Mouse (Mus musculus) lung, embryonic 16.5 days (tissue): ENCODE measurements at regions not wholly inside any gene's neighbourhood (a gene's known extent, or its start where the extent isn't known, plus 50 kb on each side); places are given as distances from the start of the nearest gene placed in this dataset.

ENCODE experiments used
- ATAC-seq: fragments of 200-750 bp; cut with Nextera tagmentation; 2 replicates; pipeline ENCODE4 v1.8.0; 2017; ENCODE audit warnings: low read depth, mild to moderate bottlenecking, moderate library complexity
- H3K27ac ChIP-seq: fragments of 300-500 bp; sonication (generic); 2 replicates; pipeline ENCODE4 v1.5.1; 2014; ENCODE audit warnings: mild to moderate bottlenecking, control low read depth, low read length
- H3K27me3 ChIP-seq: fragments of 300-500 bp; sonication (generic); 2 replicates; pipeline ENCODE4 v1.6.1; 2014; ENCODE audit warnings: low read depth, low read length, mixed read lengths; ENCODE audit not compliant: control insufficient read depth, insufficient read depth
- H3K36me3 ChIP-seq: fragments of 300-500 bp; sonication (generic); 2 replicates; pipeline ENCODE4 v1.6.1; 2014; ENCODE audit warnings: low read length; ENCODE audit not compliant: control insufficient read depth, insufficient read depth
- H3K4me1 ChIP-seq: fragments of 300-500 bp; sonication (generic); replicated peaks from 2 replicates; pipeline ENCODE4 v1.6.1; 2014; ENCODE audit warnings: low read length, mixed read lengths; ENCODE audit not compliant: control insufficient read depth, insufficient read depth
- H3K4me2 ChIP-seq: fragments of 300-500 bp; sonication (generic); 2 replicates; pipeline ENCODE4 v1.6.1; 2014; ENCODE audit warnings: low read depth, low read length, control low read depth
- H3K4me3 ChIP-seq: fragments of 300-500 bp; sonication (generic); 2 replicates; pipeline ENCODE4 v1.5.1; 2014; ENCODE audit warnings: mild to moderate bottlenecking, low read length, control low read depth
- H3K9ac ChIP-seq: fragments of 300-500 bp; sonication (generic); 2 replicates; pipeline ENCODE4 v1.6.1; 2014; ENCODE audit warnings: low read length, control low read depth
- H3K9me3 ChIP-seq: fragments of 300-500 bp; sonication (generic); 2 replicates; pipeline ENCODE4 v1.6.1; 2016; ENCODE audit warnings: low read length; ENCODE audit not compliant: control insufficient read depth
- WGBS: fragments of 180-500 bp; shearing (Covaris S2); extraction: QIAGEN DNeasy Blood & Tissue Kit; methylation state at CpG from one replicate; pipeline ENCODE4 v1.1.7; 2014; 5-methylcytosine and 5-hydroxymethylcytosine counted together

DNA sequence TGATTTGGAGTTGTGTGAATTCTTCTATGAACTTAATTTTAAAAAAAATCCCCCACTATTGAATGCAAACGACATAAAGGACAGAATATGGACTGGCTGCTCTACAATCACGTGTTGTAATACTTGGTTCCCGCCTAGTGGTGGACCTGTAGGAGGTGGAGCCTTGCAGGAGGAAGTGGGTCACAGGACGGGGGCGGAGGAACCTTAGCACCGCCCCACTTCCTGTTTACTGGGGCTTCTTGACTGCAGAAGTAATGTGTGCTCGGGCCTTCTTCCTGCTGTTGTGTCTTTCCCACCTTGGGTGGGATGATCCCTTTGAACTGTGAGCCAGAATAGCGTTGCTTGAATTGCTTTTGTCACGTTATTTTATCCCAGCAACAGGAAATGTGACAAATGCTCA, 52.2 kb upstream of the Tmem108 start:
- 80% methylated on average over 9 of the region's 9 CpGs for WGBS
- H3K9me3 ChIP-seq: peaks cover 2% of the 10 kb centered on the region; the same call in 1 of the 2 replicates
- H3K4me1 ChIP-seq: no peaks in the 10 kb centered on the region
- H3K36me3 ChIP-seq: no peaks in the 10 kb centered on the region
- H3K9ac ChIP-seq: no peak overlapping the region
- H3K27ac ChIP-seq: no peak overlapping the region
- ATAC-seq: no peak
- no peak overlapping the region for H3K4me3 ChIP-seq
- H3K4me2 ChIP-seq: no peak overlapping the region
- no peaks in the 10 kb centered on the region for H3K27me3 ChIP-seq

DNA sequence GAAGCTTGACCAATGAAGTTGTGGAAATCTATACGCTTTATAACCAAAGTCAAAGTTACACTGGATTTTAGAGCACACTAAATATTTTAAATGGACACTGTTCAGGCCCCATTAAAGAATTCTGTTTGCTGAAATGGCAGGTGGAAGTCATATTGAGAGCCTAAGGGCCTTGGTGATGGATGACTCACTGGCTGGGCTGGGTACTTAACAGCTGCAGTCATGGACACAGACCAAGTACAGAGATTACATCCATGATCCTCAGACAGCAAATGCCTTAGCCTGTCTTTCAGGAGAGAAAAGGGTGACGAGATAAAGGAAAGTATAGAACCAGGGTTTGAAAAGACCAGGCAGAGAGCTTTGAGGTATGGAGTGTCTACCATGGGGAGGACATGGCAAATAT, 57.4 kb upstream of the Tmem108 start:
- no peaks in the 10 kb centered on the region for H3K27me3 ChIP-seq
- no peaks in the 10 kb centered on the region for H3K9me3 ChIP-seq
- H3K4me1 ChIP-seq: no peaks in the 10 kb centered on the region
- no peak overlapping the region for H3K4me2 ChIP-seq
- no peak overlapping the region for H3K9ac ChIP-seq
- no peaks in the 10 kb centered on the region for H3K36me3 ChIP-seq
- no peak overlapping the region for H3K4me3 ChIP-seq
- 81% methylated on average over 2 of the region's 2 CpGs for WGBS
- H3K27ac ChIP-seq: no peak overlapping the region
- ATAC-seq: no peak

GRCm38 (mm10) chr9:103821632-103822031, 60.0 kb upstream of the Tmem108 start:
- WGBS: 75% methylated on average over 3 of the region's 3 CpGs
- ATAC-seq: no peak
- no peaks in the 10 kb centered on the region for H3K27me3 ChIP-seq
- no peak overlapping the region for H3K27ac ChIP-seq
- H3K4me1 ChIP-seq: no peaks in the 10 kb centered on the region
- H3K4me2 ChIP-seq: no peak overlapping the region
- H3K36me3 ChIP-seq: no peaks in the 10 kb centered on the region
- H3K9ac ChIP-seq: no peak overlapping the region
- no peaks in the 10 kb centered on the region for H3K9me3 ChIP-seq
- no peak overlapping the region for H3K4me3 ChIP-seq

- no peak overlapping the region for H3K4me2 ChIP-seq
- H3K36me3 ChIP-seq: no peaks in the 10 kb centered on the region
- H3K27ac ChIP-seq: no peak overlapping the region
- H3K9ac ChIP-seq: no peak overlapping the region
- no peak for ATAC-seq
- no peak overlapping the region for H3K4me3 ChIP-seq
- no peaks in the 10 kb centered on the region for H3K27me3 ChIP-seq
- WGBS: 58% methylated on average over 3 of the region's 3 CpGs
- H3K4me1 ChIP-seq: no peaks in the 10 kb centered on the region
- no peaks in the 10 kb centered on the region for H3K9me3 ChIP-seq
Observed at GRCm38 (mm10) chr9:103823491-103823890, 61.9 kb upstream of the Tmem108 start.

DNA sequence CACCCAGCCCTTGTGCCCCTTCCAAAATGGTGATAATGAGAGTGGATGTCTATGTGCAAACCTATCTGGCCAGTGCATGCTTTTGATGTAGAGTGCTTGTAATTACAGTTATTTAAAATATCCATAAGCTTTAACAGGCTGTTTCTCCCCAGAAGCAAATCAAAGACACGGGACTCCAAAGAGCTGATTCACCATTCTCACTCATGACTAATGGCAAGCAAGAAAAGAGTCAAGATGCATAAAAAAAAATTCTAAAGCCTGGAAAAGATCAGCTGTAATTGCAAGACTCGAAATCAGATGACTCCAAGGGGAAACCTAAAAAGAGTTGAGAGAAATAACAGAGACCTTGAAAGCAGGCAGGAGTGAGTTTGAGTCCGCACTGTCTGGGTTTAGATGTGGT, 79.6 kb upstream of the Tmem108 start:
- WGBS: 73% methylated on average over 3 of the region's 3 CpGs
- no peak overlapping the region for H3K4me2 ChIP-seq
- ATAC-seq: no peak

GRCm38 (mm10) chr9:103843836-103844235, 82.2 kb upstream of the Tmem108 start:
- Histone ChIP-seq H3K9me3 (no peaks in the 10 kb centered on the region), H3K36me3 (no peaks in the 10 kb centered on the region), H3K4me1 (no peaks in the 10 kb centered on the region), H3K9ac (no peak overlapping the region), H3K4me2 (no peak overlapping the region), H3K4me3 (no peak overlapping the region), H3K27me3 (no peaks in the 10 kb centered on the region), H3K27ac (no peak overlapping the region)
- ATAC-seq: no peak
- 60% methylated on average over 8 of the region's 8 CpGs for WGBS

More for the DNA sequence above, 79.6 kb upstream of the Tmem108 start:
- Histone ChIP-seq H3K27me3 (no peaks in the 10 kb centered on the region), H3K9me3 (no peaks in the 10 kb centered on the region), H3K4me3 (no peak overlapping the region), H3K9ac (no peak overlapping the region), H3K27ac (no peak overlapping the region), H3K36me3 (no peaks in the 10 kb centered on the region), H3K4me1 (no peaks in the 10 kb centered on the region)

DNA sequence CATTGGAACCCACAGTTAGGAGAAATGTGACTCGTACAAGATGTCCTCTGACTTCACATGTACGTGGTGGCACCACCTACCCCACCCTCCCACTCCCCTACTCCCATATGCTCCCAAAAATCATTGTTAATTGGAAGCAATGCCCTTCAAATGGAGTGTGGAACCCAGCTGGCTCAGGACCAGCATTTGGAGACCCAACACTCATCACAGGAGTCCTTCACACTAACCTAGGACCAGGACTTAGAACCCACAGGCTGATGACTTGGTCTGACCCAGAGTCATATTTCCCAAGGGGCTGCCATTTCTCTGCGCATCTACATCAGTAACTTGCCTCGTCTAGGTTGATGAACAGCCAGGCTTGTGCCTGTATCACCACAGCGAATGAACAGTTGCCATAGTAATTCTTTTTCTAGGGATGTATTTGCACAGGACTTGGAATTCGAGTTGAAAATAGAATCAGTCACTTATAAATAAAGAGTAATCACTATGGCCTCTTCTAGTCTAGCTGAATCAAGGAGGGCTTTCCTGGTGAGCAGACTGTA, 84.3 kb upstream of the Tmem108 start:
- Histone ChIP-seq H3K4me2 (no peak overlapping the region), H3K27ac (no peak overlapping the region), H3K27me3 (no peaks in the 10 kb centered on the region), H3K36me3 (no peaks in the 10 kb centered on the region), H3K9ac (no peak overlapping the region), H3K4me3 (no peak overlapping the region), H3K9me3 (no peaks in the 10 kb centered on the region), H3K4me1 (no peaks in the 10 kb centered on the region)
- WGBS: 61% methylated on average over 6 of the region's 6 CpGs
- no peak for ATAC-seq

DNA sequence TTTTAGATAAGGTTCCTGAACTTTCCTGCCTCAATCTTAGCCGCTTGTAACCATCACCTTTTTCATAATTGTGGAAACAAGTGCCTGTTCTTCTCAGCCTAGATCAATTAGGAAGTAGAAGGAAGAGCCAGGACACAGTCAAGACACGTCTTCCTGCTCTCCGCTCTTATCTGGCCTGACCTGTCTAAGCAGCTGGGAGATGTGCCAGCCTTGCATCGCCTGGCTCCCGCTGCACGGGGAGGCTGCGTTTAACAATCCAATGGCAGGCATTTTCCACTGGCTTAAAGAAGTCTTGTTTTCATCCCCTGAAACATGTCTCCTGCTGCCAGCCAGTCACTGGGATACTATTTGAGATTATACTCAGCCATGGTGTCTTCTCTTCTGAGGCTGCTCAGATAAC, 86.3 kb upstream of the Tmem108 start:
- Histone ChIP-seq H3K4me3 (no peak overlapping the region), H3K4me1 (no peaks in the 10 kb centered on the region), H3K4me2 (no peak overlapping the region), H3K9me3 (peaks cover under 1% of the 10 kb centered on the region; the same call in 1 of the 2 replicates), H3K27ac (no peak overlapping the region), H3K27me3 (no peaks in the 10 kb centered on the region), H3K36me3 (no peaks in the 10 kb centered on the region), H3K9ac (no peak overlapping the region)
- ATAC-seq: no peak
- 49% methylated on average over 7 of the region's 7 CpGs for WGBS

DNA sequence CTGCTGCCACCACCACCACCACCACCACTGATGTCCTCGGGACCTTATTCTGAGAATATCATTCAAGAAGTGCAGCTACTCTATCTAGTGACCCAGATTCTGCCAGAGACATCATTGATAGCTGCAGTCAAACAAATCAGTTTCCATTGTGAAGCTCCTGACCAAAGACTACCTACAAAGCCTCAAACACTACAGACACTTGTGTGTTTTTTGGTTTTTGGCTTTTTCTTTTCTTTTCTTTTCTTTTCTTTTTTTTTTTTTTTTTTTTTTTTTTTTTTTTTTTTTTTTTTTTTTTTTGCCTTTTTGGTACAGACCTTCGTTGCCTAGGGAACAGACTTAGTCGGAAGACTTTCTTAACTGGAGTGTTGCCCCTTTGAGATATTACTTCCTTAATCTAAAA, 87.4 kb upstream of the Tmem108 start:
- 66% methylated on average over 3 of the region's 3 CpGs for WGBS
- Histone ChIP-seq H3K27ac (no peak overlapping the region), H3K4me1 (no peaks in the 10 kb centered on the region), H3K9me3 (peaks cover 6% of the 10 kb centered on the region), H3K36me3 (no peaks in the 10 kb centered on the region), H3K9ac (no peak overlapping the region), H3K4me2 (no peak overlapping the region), H3K4me3 (no peak overlapping the region), H3K27me3 (no peaks in the 10 kb centered on the region)
- no peak for ATAC-seq

- H3K4me1 ChIP-seq: no peaks in the 10 kb centered on the region
- H3K9ac ChIP-seq: no peak overlapping the region
- ATAC-seq: no peak
- peaks cover 6% of the 10 kb centered on the region for H3K9me3 ChIP-seq
- H3K4me3 ChIP-seq: no peak overlapping the region
- no peak overlapping the region for H3K27ac ChIP-seq
- 65% methylated on average over 2 of the region's 2 CpGs for WGBS
- H3K36me3 ChIP-seq: no peaks in the 10 kb centered on the region
- H3K4me2 ChIP-seq: no peak overlapping the region
- H3K27me3 ChIP-seq: no peaks in the 10 kb centered on the region
Observed at GRCm38 (mm10) chr9:103852691-103853090, 91.1 kb upstream of the Tmem108 start.
